Mouse (Mus musculus) limb, embryonic 10.5 days (tissue): ENCODE data around the gene Wdtc1. TPM values are rescaled to one million over a fixed set of nuclear protein-coding genes. Genes with fewer than 3 reads are reported as not detected.

Experiments used
- DNase-seq: peaks from one replicate; pipeline ENCODE4 v3.0.0-alpha.2; 2017; ENCODE audit warnings: low spot score
- H3K27ac ChIP-seq: fragments of 300-500 bp; sonication (generic); 2 replicates; pipeline ENCODE4 v1.5.1; 2016; ENCODE audit warnings: mild to moderate bottlenecking
- H3K27me3 ChIP-seq: fragments of 300-500 bp; sonication (generic); 2 replicates; pipeline ENCODE4 v1.6.1; 2016; ENCODE audit warnings: low read depth, mild to moderate bottlenecking; ENCODE audit not compliant: poor library complexity, severe bottlenecking
- H3K36me3 ChIP-seq: fragments of 300-500 bp; sonication (generic); 2 replicates; pipeline ENCODE4 v1.6.1; 2016; ENCODE audit warnings: mild to moderate bottlenecking, moderate library complexity
- H3K4me1 ChIP-seq: fragments of 300-500 bp; sonication (generic); 2 replicates; pipeline ENCODE4 v1.6.1; 2016
- H3K4me3 ChIP-seq: fragments of 300-500 bp; sonication (generic); 2 replicates; pipeline ENCODE4 v1.5.1; 2016; ENCODE audit warnings: mild to moderate bottlenecking, moderate library complexity
- H3K9me3 ChIP-seq: fragments of 300-500 bp; sonication (generic); replicated peaks from 2 replicates; pipeline ENCODE4 v1.6.1; 2016; ENCODE audit warnings: mild to moderate bottlenecking
- WGBS: fragments of 180-500 bp; shearing (Covaris S2); methylation state at CpG from one replicate; pipeline ENCODE4 v1.1.7; 2016; 5-methylcytosine and 5-hydroxymethylcytosine counted together
- polyA plus RNA-seq: library from polyadenylated mRNA; unstranded; fragments of >200 nt; fragmentation: Nextera tagmentation; extraction: Ambion mirVana; gene quantifications from 2 replicates; pipeline ENCODE4 v1.2.1, GENCODE M21; 2016

Wdtc1 gene
- polyA plus RNA-seq, 1 experiment from 2014 or later, result 15.5 TPM

DNA sequence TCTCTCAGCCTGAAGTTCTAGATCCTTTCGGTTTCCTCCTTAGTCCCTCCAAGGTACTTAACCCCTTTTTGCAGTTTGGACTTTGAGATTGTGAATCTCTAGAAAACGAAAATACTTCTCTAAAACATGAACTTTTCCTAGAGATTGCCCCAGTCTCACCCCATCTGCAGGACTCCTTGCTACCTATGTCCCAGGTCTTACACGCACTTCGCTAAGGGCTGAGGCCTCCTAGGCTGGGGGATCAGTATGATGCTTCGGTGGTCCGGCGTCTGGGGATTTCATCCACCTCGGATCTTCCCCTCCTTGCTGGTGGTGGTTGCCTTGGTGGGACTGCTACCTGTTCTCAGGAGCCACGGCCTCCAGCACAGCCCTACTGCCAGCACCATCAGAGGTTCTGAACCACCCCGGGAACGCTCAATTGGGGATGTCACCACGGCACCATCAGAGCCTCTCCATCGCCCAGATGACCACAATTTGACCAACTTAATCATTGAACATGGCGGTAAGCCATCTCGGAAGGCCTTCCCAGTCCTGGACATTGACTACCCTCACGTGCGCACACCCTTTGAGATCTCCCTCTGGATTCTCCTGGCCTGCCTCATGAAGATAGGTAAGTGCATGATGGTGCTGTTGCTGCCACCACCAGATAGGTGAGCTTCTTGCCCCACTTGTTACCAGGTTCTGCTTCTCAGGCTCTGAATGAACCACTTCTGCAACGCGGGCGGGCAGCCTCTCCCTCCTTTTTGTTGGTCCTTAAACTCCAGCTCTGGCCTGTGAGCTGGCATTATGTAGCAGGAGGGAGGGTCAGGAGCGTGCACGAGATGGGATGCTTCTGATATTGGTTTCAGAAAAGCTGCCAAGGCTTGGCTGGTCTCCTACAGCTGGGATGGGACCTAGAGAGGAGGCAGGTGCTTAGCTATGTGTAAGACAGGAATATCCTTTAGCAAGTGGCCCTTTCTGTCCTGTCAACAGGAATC is 17.3 kb upstream of the Wdtc1 start:
- peaks cover 44% of the 10 kb centered on the region for H3K4me1 ChIP-seq
- peak overlapping the region; percentile 91 for H3K27ac ChIP-seq
- WGBS, result 78% methylated on average over 22 of the region's 22 CpGs
- H3K4me3 ChIP-seq, result peak overlapping the region; percentile 80
- H3K27me3 ChIP-seq, result no peaks in the 10 kb centered on the region
- H3K9me3 ChIP-seq, result no peaks in the 10 kb centered on the region
- peak; percentile 30 for DNase-seq
- H3K36me3 ChIP-seq, result peaks cover 10% of the 10 kb centered on the region

DNA sequence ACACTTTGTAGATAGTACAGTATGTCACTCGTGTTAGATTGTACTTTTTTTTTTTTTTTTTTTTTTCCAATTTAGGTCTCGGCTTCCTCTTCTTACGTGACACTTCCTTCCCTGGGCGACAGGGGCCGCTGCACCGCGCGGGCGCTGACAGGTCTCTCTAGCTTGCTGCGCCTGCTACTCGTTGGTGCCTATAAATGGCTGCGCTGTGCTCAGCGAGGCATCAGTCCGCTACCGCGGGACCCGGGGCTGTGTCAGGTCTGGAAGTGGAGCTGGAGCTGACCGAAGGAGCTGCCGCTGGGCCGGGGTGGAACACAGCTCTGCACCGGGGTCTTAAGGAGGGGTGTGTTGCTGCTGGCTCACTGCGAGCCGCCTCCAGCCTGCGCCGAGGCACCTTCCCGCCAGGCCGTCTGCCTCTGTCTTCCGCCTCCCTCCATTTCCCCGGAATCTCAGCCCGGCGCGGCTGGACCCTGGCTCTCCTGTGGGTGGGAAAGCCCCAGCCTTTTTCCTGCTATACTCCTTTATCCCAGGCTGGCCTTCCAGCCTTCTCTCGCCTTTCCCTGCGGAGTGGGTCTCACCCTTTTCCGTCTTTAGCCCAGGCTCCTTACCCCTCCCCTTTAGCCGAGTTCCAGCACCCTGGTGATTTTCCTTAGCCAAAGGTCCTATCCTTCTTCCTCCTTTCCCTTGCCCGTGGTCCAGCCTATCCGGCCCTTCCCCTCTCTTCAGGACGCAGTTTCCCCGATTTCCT is 16.4 kb upstream of the Wdtc1 start, which contains the start of gene Slc9a1:
Slc9a1 (plus strand) TSS at position 154 of the 745 bp plus-strand sequence.
- Histone ChIP-seq H3K36me3 (peaks cover 1% of the 10 kb centered on the region), H3K27me3 (no peaks in the 10 kb centered on the region), H3K27ac (peak within 1 kb of the TSS; percentile 91), H3K4me1 (peaks cover 44% of the 10 kb centered on the region), H3K9me3 (no peaks in the 10 kb centered on the region), H3K4me3 (peak within 1 kb of the TSS; percentile 80)
- WGBS, result under 1% methylated on average over 40 of the region's 40 CpGs
- peak; percentile 94 for DNase-seq

DNA sequence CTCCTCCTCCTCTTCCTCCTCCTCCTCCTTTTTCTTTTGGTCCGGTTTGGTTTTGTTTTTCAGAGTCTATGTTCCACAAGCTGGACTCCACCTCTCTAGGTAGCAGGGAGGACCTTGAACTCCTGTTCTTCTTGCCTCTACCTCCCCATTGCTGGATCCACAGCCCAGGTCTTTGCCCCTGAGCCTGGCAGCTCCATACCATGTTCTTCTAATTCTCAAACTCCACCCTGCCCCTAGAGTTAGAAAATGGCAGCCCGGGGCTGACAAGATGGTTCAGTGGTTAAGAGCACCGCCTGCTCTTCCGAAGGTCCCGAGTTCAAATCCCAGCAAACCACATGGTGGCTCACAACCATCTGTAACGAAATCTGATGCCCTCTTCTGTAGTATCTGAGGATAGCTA is 1.4 kb upstream of the Wdtc1 start:
- Histone ChIP-seq H3K36me3 (no peaks in the 10 kb centered on the region), H3K27ac (no peak overlapping the region), H3K27me3 (no peaks in the 10 kb centered on the region), H3K4me1 (no peaks in the 10 kb centered on the region; the same call in 1 of the 2 replicates), H3K4me3 (no peak overlapping the region), H3K9me3 (no peaks in the 10 kb centered on the region)
- no peak for DNase-seq
- WGBS, result 96% methylated on average over 6 of the region's 6 CpGs

DNA sequence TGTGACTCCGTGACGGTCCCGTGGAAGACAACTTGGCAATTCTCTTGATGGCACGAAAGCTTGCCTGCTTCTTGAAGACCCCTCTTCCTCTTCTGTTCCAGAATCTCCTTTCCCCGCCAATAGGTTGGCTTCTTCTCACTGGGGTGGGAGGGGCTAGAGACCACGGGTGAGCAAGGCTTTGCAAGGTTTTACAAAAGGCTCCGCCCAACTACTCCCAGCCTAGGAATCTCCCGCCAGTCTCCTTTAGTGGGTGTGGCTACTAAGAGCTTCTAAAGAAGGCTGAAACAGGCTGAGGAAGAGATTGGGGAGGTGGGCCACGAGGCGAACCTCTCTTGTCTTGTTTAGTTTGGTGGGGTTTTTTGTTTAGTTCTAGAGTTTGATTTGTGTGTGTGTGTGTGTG is 484 bp downstream of the Wdtc1 start:
- no peak overlapping the region for H3K4me3 ChIP-seq
- WGBS, result 71% methylated on average over 10 of the region's 10 CpGs
- DNase-seq, result no peak

DNA sequence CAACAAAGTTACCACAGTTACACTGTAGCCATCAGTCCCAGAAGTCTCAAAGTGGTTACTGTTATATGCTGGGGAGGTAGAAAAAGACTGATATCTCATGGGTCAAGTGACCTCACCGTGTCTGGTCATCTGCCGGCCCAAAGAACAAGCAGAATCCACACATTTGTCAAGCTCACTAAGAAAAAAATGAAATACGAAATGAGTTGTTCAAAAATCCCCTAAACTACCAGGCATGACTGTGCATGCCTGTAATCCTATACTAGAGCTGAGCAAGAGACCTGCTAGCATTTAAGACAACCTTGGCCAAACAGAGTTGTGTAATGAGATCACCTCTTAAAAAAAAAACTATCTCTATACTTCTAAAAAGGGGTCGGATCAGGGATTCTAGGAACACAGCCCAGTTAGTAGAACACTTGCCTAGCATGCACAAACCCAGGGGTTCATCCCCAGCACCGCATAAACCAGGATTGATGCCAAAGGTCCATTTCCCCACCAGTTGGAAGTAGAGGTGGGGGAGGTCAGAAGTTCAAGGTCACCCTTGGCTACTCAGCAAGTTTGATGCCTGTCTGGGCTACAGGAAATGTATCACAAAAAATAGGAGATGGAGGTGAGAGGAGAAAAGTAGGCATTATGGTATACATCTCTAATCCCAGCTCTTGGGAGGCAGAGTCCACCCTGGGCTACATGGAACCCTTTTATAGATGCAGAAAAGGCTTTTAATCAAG is 5.1 kb downstream of the Wdtc1 start:
- H3K4me1 ChIP-seq, result no peaks in the 10 kb centered on the region; the same call in 1 of the 2 replicates
- no peaks in the 10 kb centered on the region for H3K27me3 ChIP-seq
- H3K27ac ChIP-seq, result no peak overlapping the region
- WGBS, result 86% methylated on average over 5 of the region's 5 CpGs
- H3K9me3 ChIP-seq, result no peaks in the 10 kb centered on the region
- no peaks in the 10 kb centered on the region for H3K36me3 ChIP-seq
- H3K4me3 ChIP-seq, result no peak overlapping the region
- DNase-seq, result no peak

More for the DNA sequence above, 484 bp downstream of the Wdtc1 start:
- H3K9me3 ChIP-seq, result no peaks in the 10 kb centered on the region
- no peaks in the 10 kb centered on the region; the same call in 1 of the 2 replicates for H3K4me1 ChIP-seq
- no peaks in the 10 kb centered on the region for H3K36me3 ChIP-seq
- H3K27me3 ChIP-seq, result no peaks in the 10 kb centered on the region
- no peak overlapping the region for H3K27ac ChIP-seq

DNA sequence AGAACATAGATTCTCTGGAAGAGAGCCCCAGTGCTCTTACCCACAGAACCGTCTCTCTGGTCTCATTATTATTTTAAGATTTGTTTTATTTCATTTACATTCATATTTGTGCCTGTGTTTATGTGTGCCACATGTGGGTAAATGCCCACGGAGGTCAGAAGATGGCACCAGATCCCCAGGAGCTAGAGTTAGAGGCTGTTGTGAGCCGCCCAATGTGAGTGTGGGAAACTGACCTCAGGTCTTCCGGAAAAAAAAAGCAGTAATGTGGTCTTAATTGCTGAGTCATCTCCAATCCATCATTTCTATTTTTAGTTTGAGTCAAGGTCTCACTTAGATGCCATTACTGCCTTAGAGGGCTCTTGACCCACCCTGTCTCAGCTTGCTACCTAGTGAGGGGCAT is 5.7 kb downstream of the Wdtc1 start:
- 73% methylated on average over 4 of the region's 4 CpGs for WGBS
- Histone ChIP-seq H3K9me3 (no peaks in the 10 kb centered on the region), H3K27me3 (0 out of 2 replicates have a peak, but pooled peaks cover 3% of the 10 kb centered on the region), H3K4me3 (no peak overlapping the region), H3K36me3 (no peaks in the 10 kb centered on the region), H3K27ac (no peak overlapping the region), H3K4me1 (no peaks in the 10 kb centered on the region; the same call in 1 of the 2 replicates)
- no peak for DNase-seq

DNA sequence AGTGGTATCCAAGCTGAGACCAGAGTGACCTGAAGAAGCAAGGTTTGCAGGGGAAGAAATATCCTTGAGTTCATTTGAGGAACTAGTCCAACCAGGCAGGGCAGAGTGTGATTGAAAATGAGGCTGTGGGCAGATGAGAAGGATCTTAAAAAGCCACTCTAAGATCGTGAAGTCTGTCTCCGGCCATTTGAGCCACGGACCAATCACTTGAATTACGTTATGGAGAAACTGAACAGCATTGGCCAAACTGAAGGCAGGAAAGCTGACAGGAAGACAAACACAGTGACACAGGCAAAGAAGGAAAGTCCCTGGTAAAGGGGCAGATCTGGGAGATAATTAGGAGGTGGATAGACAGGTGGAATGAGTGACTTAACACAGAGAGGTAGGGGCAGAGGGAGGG is 6.7 kb downstream of the Wdtc1 start:
- Histone ChIP-seq H3K4me3 (no peak overlapping the region), H3K4me1 (no peaks in the 10 kb centered on the region; the same call in 1 of the 2 replicates), H3K36me3 (no peaks in the 10 kb centered on the region), H3K27ac (no peak overlapping the region), H3K9me3 (no peaks in the 10 kb centered on the region), H3K27me3 (0 out of 2 replicates have a peak, but pooled peaks cover 9% of the 10 kb centered on the region)
- 79% methylated on average over 4 of the region's 4 CpGs for WGBS
- DNase-seq, result no peak

DNA sequence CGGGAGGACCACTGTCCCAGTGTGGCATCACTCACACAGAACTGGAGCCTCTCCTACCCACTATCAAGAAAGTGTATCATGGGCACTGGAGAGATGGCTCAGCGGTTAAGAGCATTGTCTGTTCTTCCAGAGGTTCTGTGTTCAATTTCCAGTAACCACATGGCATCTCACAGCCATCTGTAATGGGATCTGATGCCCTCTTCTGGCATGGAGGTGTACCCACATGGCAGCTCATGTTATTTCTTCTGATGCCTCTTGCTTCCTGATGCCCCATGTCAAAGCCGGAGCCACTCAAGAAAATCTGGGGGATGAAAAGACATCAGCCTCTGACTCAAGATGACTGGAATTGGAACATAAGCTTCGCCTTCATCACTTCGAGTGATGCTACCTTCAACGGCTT is 7.6 kb downstream of the Wdtc1 start:
- Histone ChIP-seq H3K36me3 (no peaks in the 10 kb centered on the region), H3K4me1 (no peaks in the 10 kb centered on the region; the same call in 1 of the 2 replicates), H3K4me3 (no peak overlapping the region), H3K27me3 (0 out of 2 replicates have a peak, but pooled peaks cover 9% of the 10 kb centered on the region), H3K9me3 (no peaks in the 10 kb centered on the region), H3K27ac (no peak overlapping the region)
- WGBS, result 91% methylated on average over 6 of the region's 6 CpGs
- DNase-seq, result no peak

DNA sequence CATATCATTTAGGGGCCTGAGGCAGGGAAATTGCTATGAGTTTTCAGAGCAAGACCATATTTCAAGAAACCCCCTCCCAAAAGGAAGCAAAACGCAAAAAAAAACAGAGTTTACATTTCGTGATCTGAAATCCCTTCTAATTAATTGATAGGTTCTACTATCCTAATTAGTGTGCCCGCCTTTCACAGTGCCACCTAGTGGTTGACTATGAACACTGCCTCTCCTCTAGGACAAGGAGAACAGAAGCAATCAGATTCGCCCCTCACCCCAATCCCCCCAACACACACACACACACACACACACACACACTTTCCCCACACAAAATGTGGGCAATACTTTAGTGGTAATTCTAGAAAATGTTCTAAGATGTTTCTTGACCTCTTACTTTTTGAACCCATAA is 9.2 kb downstream of the Wdtc1 start:
- no peak overlapping the region for H3K4me3 ChIP-seq
- 13% methylated on average over 4 of the region's 4 CpGs for WGBS
- H3K27ac ChIP-seq, result no peak overlapping the region
- peaks cover 6% of the 10 kb centered on the region; the same call in 1 of the 2 replicates for H3K4me1 ChIP-seq
- 0 out of 2 replicates have a peak, but pooled peaks cover 9% of the 10 kb centered on the region for H3K27me3 ChIP-seq
- H3K9me3 ChIP-seq, result no peaks in the 10 kb centered on the region
- no peaks in the 10 kb centered on the region for H3K36me3 ChIP-seq
- peak; percentile 53 for DNase-seq

DNA sequence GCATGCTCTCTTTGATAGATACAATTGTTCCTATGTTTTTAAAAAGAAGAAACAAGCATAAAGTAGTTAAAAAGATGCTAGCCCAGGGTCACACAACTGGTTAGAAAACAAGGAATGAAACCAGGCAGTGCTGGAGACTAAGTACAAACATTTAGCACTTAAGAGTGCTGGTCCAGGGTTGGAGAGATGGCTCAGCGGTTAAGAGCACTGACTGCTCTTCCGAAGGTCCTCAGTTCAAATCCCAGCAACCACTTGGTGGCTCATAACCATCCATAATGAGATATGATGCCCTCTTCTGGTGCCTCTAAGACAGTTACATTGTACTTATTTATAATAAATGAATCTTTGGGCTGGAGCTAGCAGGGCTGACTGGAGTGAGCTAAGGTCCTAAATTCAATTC is 13.1 kb downstream of the Wdtc1 start:
- H3K4me1 ChIP-seq, result peaks cover 20% of the 10 kb centered on the region
- H3K27me3 ChIP-seq, result 0 out of 2 replicates have a peak, but pooled peaks cover 9% of the 10 kb centered on the region
- no peak overlapping the region for H3K27ac ChIP-seq
- 78% methylated on average over 2 of the region's 2 CpGs for WGBS
- DNase-seq, result no peak
- no peaks in the 10 kb centered on the region for H3K9me3 ChIP-seq
- H3K4me3 ChIP-seq, result no peak overlapping the region
- peaks cover 1% of the 10 kb centered on the region; the same call in 1 of the 2 replicates for H3K36me3 ChIP-seq

DNA sequence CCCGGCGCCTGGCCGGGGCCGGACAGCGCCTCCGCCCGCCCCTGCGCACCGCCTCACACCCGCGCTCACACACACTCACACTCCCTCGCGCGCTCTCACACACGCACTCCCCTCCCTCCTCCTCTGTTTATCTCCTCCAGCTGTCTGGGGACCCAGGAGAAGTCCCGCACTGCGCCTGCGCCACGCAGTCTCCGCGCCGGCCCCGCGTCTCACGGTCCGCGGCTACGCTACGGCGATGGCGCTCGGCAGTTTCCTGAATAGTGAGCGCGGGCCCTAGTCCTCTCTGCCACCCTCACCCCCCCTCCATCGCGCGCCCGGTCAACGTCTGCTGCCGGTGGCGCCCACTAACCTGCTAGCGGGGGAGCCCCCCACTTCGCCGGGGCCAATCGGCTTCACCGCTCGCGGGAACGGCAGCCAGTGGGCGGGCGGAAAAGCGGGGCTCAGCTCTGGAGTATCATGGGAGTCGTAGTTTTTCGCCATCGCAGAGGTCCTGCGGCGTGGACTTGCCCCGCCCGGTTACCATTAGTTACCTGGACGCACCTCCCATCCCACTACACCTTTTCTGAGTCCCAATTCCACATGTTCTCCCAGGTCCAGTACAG is 14.0 kb downstream of the Wdtc1 start:
- under 1% methylated on average over 59 of the region's 60 CpGs for WGBS
- peaks cover 20% of the 10 kb centered on the region for H3K4me1 ChIP-seq
- peak; percentile 97 for DNase-seq
- peak overlapping the region; percentile 95 for H3K4me3 ChIP-seq
- peaks cover 4% of the 10 kb centered on the region; the same call in 1 of the 2 replicates for H3K36me3 ChIP-seq
- no peaks in the 10 kb centered on the region for H3K9me3 ChIP-seq
- H3K27ac ChIP-seq, result peak overlapping the region; percentile 92
- 0 out of 2 replicates have a peak, but pooled peaks cover 9% of the 10 kb centered on the region for H3K27me3 ChIP-seq
